Mouse (Mus musculus) stomach, postnatal 0 days (tissue): ENCODE data around the gene Zcchc24.

Experiments used
- CTCF ChIP-seq: IDR thresholded peaks from 2 replicates; pipeline ENCODE4 v1.5.1; 2016; ENCODE audit warnings: antibody characterized with exemption, low read depth, mild to moderate bottlenecking, moderate library complexity
- EP300 ChIP-seq: optimal IDR thresholded peaks from 2 replicates; pipeline ENCODE3; 2016; ENCODE audit warnings: antibody characterized with exemption

DNA sequence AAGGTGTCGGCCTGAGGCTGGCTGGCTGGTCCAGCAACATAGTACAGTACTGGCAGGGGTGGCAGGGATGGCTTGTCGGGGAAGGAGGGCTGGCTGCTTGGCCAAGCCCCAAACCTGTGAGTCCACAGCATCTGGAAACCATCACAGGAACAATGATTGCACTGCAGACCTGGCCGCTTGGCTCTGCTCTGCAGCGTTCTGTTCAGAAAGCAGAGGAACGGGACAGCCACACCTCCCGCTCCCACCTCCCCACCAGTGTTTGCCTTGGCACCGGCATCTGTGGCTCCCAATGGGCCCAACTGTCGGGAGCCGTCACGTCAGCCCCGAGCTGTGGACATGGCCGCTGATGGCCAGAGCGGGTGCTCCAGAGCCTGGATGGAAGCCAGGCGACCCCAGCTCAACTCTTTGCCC is 30.2 kb downstream of the Zcchc24 start:
- TF ChIP-seq CTCF, result no peak
- peak; percentile 77 for TF ChIP-seq EP300
